Mouse (Mus musculus) NIH3T3 (cell line): ENCODE results near the gene 4921517D22Rik.

Experiments
- DNase-seq: peaks from one replicate; pipeline ENCODE4 v3.0.0-alpha.2; 2012; ENCODE audit warnings: low read depth

Gene 4921517D22Rik

DNA sequence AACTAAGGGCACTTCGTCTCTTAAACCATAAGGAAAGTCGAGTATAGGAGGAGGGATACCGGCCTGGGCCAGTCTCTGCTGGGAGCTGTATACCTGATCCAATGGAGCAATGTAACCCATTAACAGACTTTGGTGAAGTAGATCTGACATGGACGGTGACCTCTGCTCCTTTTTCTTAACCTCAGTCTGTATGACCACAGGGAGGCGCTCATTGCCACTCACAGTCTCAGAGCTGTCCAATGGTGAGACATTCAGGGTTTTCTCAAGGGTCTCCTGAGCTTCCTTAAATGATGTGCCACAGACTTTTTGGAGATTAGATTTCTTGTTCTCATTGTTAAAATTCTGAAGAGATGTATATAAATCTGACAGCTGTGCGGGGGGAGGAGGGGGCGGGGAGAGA is 3.3 kb downstream of the 4921517D22Rik start:
- no peak for DNase-seq

DNA sequence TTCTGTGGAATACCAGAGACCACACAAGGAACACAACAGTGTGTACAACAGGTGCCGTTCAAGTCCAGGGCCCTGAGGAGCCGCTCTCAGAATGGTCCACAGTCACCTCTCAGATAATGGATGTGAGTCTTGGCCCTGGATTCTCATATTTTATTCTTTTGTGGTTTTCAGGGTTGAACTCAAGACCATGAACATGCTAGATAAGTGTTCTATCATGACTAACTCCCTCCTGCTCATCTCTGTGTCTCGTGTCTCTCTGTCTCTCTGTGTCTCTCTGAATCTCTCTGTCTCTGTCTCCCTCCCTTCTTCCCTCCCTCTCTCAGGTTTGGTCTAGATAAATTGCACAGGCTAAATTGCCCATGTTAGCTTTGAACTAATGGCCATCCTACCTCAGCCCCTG is 4.1 kb downstream of the 4921517D22Rik start:
- no peak for DNase-seq

DNA sequence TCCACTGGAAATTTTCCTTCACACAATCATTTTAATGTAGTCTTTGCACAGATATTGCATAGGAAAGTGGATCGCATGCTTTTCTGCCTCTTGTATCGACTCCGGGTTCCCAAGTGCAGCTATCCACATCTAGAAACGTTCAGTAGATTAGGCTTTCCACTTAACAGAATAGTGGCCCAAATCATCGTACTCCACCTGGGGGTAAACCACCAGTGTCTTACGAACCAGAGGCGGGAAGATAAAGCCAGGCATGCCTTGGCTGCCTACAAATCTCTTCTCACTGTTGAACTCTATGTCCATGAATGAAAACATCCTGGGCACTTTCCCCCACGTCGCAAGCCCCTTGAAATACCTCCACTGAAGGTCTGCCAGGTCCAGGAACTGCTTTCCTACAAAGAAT is 4.6 kb downstream of the 4921517D22Rik start:
- no peak for DNase-seq

DNA sequence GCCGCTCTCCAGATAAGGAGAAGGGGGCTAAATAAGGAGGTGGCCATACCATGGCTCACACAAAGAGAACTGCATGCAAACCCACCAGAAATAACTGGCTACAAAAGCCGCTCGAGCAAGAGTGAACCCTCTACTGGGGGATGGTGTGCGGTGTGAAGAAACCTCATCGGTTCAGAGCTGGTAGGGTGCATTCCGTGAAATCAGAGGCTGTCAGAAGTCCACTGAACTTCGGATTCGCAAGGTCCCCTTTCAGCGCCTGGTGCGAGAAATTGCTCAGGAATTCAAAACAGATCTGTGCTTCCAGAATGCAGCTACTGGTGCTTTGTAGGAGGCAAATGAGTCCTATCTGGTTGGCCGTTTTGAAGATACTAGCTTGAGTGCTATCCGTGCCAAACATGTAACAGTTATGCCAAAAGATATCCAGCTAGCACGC is 5.6 kb downstream of the 4921517D22Rik start:
- no peak for DNase-seq

DNA sequence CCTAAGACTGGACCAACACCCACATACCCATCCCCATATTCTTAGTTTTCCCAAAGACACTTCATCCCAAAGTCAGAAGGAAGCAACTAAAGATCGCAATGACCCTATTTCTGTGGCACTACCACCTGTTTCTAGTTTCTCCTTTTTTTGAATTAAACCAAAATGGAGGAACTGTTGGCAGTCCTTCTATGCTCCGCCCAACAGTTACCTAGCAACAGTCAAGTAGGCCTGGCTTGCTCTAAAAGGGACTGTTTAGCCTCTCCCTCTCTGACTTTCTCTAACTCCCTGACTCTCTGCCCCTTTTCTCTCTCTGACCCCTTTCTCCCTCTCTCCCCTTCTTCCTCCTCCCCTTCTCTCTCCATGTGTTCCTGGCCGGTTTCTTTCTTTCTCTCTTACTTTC is 8.7 kb downstream of the 4921517D22Rik start:
- DNase-seq, result peak; percentile 15

DNA sequence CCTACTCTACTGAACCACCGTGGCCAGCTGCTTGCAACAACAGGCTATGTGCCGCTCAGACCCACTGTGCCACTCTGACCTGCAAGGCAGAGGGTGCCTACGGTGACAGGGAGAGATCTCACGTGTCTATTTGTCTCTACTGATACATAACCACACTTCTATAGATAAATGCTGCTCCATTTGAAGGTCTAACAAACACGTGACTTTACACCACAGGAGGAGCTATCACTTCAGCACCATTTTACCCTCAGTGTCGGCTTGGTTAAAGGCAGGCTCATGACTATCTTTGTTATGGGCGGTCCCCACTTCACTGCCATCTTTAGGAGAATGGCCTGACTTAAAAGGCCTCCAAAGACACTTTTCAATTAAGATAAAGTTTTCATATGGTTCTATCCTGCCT is 11.3 kb downstream of the 4921517D22Rik start:
- DNase-seq, result peak; percentile 30

DNA sequence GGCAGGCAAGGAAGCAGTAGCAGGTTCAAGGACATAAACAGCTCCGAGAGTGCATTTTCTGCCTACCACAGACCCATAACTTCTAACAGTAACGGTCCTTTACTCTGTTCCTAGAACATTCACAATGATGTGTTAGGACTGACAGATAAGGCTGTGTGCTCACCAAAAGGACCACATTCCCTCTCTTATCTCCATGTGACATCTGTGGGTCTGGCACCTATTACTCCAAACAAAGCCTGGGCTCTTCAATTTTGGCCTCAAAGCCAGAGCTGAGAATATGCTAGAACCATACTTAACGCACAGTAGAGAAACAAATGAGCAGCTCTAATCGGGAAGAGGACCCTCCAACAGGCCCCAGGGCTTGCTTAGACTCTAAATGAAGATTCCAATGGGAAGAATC is 14.0 kb downstream of the 4921517D22Rik start:
- DNase-seq, result no peak

DNA sequence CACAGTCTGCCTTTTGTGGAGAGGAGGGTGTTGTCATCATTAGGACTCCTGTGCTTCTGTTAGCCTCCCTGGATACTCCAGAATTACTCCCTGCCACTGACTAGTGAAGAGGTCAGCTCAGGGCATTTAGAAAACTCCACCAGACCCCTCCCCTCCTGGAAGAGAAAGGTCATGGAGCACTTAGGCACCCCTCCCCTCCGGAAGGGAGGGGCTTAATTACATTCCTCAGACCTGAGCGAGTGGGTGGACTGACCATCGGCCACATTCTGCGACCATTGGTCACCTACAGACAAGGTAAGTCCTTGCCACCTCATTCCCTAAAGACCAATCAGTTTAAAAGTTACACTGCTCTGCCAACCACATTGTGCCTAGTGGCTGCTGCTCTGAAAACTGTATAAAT is 14.6 kb downstream of the 4921517D22Rik start:
- no peak for DNase-seq

DNA sequence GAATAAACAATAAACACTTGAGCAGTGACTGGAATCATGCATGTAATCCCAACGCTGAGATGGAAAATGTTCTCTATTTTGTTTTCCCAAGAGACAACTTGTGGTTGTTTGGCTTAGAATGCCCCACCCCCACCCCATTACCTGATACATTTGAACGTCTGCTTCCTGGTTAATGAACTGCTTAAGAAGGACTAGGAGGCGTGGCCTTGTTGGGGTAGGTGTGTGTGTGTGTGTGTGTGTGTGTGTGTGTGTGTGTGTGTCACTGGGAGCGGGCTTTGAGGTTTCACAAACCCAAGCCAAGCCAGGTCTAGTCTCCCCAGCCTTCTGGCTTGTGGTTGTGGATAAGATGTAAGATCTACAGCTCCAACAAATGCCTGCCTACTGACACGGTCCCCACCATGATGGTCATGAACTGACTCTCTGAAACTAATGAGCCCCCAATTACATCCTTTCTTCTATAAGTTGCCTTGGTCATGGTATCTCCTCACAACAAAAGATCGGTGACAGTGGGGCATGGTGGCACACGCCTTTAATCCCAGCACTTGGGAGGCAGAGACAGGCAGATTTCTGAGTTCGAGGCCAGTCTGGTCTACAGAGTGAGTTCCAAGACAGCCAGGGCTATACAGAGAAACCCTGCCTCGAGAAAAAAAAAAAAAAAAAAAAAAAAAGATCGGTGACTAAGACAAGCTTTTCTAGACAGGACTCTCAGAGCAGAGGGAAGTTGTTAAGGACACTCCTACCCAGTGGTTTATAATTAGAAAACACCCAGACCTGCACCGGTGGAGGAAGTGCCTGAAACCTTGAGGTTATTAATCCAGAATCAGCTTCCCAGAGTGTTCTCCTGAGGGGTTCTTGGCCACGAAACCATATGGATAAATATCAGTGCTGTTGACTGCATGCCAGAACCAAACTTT is 17.3 kb downstream of the 4921517D22Rik start:
- no peak for DNase-seq

DNA sequence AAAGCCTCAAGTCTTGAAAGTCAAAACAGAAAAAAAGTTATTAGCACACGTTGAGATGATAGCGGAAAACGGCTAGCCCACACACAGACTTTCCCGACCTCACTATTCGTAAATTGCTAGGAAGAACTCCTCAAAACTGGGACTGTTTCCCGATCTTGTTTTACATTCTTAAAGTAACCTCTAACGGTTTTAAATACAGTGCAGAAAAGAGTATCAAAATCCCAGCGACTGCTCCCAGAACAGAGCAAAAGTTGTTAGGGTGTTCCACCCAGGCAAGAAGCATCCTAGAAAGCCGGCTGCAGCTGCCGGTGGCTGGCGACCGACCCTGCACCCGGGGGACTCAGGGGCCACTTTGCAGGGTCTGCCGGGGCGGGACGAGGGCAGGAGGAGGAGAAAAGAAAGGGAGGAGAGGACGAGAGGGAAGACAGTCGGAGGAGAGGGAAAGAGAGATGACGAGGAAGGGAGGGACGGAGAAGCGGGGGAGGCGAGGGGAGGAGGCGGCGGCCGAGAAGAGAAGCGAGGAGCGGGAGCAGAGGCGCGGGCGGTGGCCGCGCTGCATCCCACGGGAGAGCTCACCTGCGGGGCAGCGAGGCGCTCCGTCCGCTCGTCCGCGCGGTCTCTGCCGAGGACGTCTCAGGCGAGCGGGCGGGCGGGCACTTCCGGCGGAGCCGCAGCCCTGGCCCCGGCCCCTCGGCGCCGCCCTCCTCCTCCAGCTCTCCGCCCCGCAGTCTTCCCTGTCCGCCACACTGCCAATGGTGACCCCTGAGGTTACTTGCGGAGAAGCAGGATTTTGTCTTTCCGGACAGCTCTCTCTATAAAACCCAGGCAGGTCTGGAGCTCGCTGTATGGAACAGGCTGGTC is 18.5 kb downstream of the 4921517D22Rik start, which contains the start of gene Golm1:
Gene Golm1, minus strand, starts transcription at position 661 of the 861 bp plus-strand sequence.
- peak; percentile 66 for DNase-seq

DNA sequence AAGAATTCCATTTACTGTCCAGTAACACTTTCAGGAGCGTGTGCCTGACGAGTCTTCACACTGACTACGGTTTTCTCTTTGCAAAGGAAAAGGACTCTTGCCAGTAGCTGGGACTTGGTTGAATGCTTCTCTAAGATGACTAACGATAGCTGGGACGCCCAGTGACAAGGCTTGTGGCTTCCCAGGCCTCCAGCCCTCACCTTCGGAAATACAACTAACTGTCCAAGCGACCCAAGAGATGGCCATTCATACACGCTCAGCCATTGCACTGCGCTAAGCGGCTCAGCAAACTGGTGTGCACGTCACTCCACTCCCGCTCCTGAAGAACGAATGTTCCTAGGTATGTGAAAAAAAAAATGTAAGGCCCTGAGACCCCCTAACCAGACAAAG is 19.2 kb downstream of the 4921517D22Rik start:
- peak; percentile 17 for DNase-seq

DNA sequence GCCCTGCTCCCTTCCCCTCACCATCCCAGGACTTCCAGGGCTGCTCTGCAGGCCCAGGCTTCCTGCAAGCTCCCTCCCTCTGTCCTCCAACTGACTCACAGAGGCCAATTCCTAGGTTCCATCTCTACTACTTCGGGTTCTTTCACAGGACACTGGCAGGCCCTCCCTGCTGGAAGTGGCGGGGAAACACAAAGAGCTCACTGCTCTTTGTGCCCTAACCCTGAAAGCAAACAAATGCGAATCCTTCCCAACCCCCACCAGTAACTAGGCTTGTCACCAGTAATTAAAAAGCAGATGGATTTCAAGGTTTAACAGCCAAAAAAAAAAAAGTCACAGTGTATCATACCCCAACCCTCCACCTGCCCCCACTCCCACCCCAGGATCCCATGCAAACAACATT is 19.7 kb downstream of the 4921517D22Rik start:
- peak; percentile 17 for DNase-seq

DNA sequence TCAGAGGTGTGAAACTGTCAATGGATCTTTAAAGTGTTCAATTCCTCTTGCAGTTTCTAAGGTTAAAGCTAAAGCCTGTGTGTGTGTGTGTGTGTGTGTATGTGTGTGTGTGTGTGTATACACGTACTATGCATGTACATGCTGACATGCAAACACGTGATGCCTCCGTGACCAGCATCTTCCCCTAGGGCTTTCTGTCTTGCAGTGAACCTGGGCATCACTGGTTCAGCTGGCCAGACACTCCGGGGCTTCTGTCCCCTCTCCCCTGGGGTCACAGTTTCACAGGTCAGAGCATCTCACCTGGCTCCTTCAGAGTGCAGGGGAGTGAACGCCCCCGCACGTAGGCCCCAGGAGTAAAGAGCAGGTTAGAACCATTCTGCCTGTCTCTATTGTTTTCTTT is 20.3 kb downstream of the 4921517D22Rik start:
- DNase-seq, result no peak

DNA sequence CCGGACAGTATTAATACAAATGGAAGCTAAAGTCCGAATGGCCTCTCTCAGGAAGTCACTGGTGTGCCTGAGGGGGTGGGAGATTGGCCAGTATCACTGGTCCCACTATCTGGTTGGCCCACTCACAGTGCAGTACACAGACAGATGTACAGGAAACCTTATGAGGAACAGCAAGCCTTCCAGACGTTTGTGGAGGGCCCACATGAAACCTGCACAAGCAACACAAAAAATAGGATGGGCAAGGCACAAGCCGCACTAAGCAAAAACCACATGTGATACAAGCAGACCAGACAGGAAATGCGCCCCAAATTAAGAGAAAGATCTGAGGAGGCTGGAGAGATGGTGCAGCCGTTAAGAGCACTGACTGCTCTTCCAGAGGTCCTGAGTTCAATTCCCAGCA is 21.7 kb downstream of the 4921517D22Rik start:
- DNase-seq, result no peak

DNA sequence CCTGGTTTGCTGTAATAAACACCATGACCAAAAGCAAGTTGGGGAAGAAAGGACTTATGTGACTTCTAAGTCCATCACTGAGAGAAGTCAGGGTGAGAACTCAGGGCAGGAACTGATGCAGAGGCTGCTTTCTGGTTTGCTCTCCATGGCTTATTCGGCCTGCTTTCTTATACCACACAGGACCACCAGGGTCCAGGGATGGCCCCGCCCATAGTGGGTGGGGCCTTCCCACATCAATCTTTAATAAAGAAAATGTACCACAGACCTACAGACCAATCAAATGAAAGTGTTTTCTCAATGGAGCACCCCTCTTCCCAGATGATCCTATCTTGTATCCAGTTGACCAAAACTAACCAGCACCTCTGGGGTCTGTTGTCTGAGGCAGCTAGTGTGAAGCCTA is 22.4 kb downstream of the 4921517D22Rik start:
- no peak for DNase-seq

DNA sequence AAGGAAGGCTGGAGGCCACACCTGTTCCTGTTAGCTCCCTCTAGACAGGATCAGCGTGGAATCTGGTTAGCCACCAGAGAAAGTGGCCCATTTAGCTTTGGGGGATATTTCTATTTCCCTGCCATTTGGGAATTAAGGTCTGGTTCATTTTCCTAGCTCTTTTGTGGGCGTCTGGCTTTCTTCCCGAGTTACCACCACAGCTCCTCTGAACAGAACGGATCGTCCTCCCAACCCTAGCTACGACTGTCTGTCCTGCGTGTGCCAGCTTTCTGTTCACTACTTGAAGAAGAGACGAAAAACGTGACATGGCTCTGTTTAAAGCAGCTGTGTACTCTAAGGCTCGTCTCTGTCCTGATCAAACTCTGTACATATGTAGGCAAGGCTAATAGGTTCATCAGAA is 24.0 kb downstream of the 4921517D22Rik start:
- no peak for DNase-seq

DNA sequence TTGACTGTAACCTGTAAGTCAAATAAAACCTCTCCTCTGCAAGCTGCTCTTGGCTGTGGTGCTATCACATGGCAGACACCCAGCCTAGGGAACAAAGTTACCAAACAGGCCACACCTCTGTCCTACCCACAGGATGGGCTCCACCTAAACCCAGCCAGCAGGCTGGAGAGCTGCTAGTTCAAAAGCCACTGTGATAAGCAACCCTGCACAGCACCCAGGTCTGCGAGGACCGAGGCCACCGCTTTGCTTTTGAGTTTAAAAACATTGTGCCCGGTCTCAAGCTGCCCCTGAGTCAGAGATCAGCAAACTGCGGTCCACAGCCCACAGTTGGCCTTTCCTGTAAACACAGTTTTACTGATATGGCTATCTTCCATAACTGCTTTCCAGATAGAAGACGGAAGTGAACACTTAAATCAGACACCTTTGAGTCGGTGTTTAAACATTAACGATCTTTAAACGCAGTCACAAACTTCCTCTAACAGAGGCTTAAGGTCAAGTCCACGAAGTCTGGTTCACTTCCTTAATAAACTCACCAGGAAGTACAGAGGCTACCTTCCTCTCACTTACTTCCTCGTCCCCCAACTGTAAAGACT is 25.3 kb downstream of the 4921517D22Rik start:
- no peak for DNase-seq

DNA sequence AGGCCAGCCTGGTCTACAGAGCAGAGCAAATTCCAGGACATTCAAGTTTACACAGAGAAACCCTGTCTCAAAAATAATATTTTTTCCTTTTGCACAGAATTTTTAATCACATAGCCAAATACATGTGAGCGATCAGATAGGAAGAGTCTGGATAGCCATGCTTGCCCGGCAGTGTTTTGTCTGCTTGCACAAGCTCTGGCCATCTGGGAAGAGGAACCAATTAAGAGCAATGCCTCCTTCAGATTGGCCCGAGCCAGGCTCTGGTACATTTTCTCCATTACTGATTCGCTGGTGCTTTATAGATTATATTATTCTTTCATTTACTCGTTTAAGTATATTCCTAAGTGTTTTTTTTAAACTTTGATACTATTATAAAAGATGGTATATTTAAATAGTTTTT is 26.1 kb downstream of the 4921517D22Rik start:
- DNase-seq, result no peak

DNA sequence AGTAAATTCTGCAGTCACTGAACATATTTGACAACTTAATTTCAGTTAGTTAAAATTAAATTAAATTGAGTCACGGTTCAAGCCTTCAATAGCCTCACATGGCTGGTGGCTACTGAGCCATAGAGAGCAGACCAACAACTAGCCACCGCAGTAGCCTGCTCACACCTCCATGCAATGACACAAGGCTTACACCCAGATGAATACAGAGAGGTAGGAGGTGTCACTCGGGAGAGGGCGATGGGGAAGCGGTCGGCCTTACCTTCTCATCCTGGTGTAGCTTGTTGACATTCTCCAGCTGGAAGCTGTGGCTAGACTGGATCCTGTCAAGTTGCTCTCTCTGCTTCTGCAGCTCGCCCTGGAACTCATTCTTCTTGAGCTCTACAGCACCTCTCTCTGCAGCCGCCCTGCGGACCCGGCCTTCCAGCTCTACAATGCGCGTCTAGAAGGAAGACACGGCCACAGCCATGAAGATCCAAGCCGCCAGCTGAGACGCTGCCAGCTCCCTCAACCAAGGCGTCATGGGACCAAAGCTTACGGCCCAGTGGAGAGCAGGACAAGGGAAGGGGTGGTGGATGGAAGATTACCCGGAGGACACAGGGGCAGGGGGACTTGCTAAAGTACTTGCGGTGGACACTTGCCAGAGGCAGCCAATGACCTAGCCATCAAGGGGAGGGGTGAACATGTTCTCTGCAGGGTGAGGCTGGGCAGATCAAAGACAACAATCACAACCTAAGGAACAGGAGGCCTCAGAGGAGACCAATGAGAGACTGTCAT is 29.8 kb downstream of the 4921517D22Rik start:
- DNase-seq, result no peak

DNA sequence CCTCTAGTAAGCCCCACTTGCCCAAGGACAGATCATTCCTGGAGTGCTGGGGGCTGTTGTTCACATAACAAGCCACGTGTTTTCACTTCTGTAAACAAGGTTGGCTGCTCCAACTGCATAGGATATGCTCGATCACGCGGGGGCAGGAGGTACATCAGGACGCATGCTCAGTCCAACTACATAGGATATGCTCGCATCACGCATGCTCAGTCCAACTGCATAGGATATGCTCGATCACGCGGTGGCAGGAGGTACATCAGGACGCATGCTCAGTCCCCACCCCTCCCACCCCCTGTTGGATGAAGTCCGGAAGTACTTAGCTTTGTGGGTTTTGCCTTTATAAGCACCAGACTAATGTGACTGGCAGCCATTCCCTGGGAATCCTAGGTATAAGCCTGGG is 31.9 kb downstream of the 4921517D22Rik start:
- DNase-seq, result no peak

DNA sequence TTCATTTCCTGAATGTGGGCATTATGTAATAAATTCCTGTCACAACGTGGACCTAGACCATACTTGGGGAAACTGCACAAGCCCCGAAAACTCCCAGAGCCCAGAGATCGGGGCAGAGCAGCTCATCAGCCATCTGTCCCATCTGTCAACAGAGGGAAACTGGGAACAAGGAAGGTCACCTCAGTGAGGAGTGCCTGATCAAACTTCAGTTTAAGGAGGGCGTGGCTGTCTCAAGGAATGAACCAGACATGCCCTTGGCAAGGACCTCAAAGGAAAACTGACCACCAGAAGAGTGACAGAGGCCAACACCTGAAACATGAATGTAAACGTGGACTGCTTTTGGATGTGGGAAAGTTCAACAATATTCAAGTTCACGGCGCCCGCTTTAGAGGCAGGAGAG is 32.5 kb downstream of the 4921517D22Rik start:
- no peak for DNase-seq

DNA sequence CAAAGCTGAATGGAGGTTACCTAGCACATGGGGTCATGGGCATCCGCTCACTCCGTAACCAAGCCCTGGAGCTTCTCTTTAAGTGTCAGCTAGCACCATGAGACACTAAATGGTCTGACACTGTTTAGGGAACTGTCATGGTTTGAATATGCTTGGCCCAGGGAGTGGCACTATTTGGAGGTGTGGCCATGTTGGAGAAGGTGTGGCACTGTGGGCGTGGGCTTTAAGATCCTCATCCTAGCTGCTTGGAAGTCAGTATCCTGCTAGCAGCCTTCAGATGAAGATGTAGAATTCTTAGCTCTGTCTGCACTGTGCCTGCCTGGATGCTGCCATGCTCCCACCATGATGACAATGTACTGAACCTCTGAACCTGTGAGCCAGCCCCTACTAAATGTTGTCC is 33.5 kb downstream of the 4921517D22Rik start:
- DNase-seq, result no peak
